Mouse (Mus musculus) heart, embryonic 11.5 days (tissue): Measurements from ENCODE around the gene Tcea3. TPM values are rescaled to one million over a fixed set of nuclear protein-coding genes. Genes with fewer than 3 reads are reported as not detected.
A peak's percentile ranks its signal among the peaks of the same experiment; 100 is the strongest.

Source experiments
- ATAC-seq: fragments of 200-750 bp; cut with Nextera tagmentation; replicated peaks from 2 replicates; pipeline ENCODE4 v1.8.0; 2017; ENCODE audit warnings: moderate library complexity; ENCODE audit not compliant: insufficient number of reproducible peaks, low FRiP score, low TSS enrichment
- H3K27ac ChIP-seq: fragments of 300-500 bp; sonication (generic); 2 replicates; pipeline ENCODE4 v1.5.1; 2014; ENCODE audit warnings: mild to moderate bottlenecking, low read depth, low read length
- H3K27me3 ChIP-seq: fragments of 300-500 bp; sonication (generic); 2 replicates; pipeline ENCODE4 v1.6.1; 2014; ENCODE audit warnings: mild to moderate bottlenecking, low read length, mixed read lengths; ENCODE audit not compliant: control insufficient read depth, insufficient read depth
- H3K36me3 ChIP-seq: fragments of 300-500 bp; sonication (generic); 2 replicates; pipeline ENCODE4 v1.6.1; 2014; ENCODE audit warnings: mild to moderate bottlenecking, low read length, moderate library complexity, mixed read lengths; ENCODE audit not compliant: control insufficient read depth, insufficient read depth
- H3K4me1 ChIP-seq: fragments of 300-500 bp; sonication (generic); 2 replicates; pipeline ENCODE4 v1.6.1; 2014; ENCODE audit warnings: low read length; ENCODE audit not compliant: control insufficient read depth, insufficient read depth
- H3K4me2 ChIP-seq: fragments of 300-500 bp; sonication (generic); 2 replicates; pipeline ENCODE4 v1.6.1; 2014; ENCODE audit warnings: mild to moderate bottlenecking, moderate library complexity
- H3K4me3 ChIP-seq: fragments of 300-500 bp; sonication (generic); 2 replicates; pipeline ENCODE4 v1.5.1; 2014; ENCODE audit warnings: low read depth, low read length
- H3K9ac ChIP-seq: fragments of 300-500 bp; sonication (generic); 2 replicates; pipeline ENCODE4 v1.6.1; 2014; ENCODE audit warnings: mild to moderate bottlenecking, low read depth, low read length, moderate library complexity
- H3K9me3 ChIP-seq: fragments of 300-500 bp; sonication (generic); replicated peaks from 2 replicates; pipeline ENCODE4 v1.6.1; 2016; ENCODE audit warnings: low read length; ENCODE audit not compliant: control insufficient read depth
- WGBS: fragments of 180-500 bp; shearing (Covaris S2); extraction: QIAGEN DNeasy Blood & Tissue Kit; methylation state at CpG from one replicate; pipeline ENCODE4 v1.1.7; 2014; ENCODE audit not compliant: insufficient replicate concordance; 5-methylcytosine and 5-hydroxymethylcytosine counted together
- polyA plus RNA-seq: library from polyadenylated mRNA; unstranded; fragments of >200 nt; fragmentation: Nextera tagmentation; extraction: Ambion mirVana; gene quantifications from 2 replicates; pipeline ENCODE4 v1.2.1, GENCODE M21; 2014

Tcea3 gene
- polyA plus RNA-seq, 1 experiment from 2014 or later, result 56.4 TPM

- H3K27me3 ChIP-seq, result peaks cover 30% of the 10 kb centered on the region
- no peak overlapping the region for H3K4me3 ChIP-seq
- no peak overlapping the region; the same call in 1 of the 2 replicates for H3K27ac ChIP-seq
Observed at GRCm38 (mm10) chr4:136249780-136250179, 2.3 kb downstream of the Tcea3 start.

GRCm38 (mm10) chr4:136255919-136256318 is 8.4 kb downstream of the Tcea3 start:
- no peaks in the 10 kb centered on the region for H3K4me1 ChIP-seq
- no peaks in the 10 kb centered on the region for H3K9me3 ChIP-seq
- H3K9ac ChIP-seq, result no peak overlapping the region
- 34% methylated on average over 6 of the region's 6 CpGs for WGBS
- no peaks in the 10 kb centered on the region for H3K27me3 ChIP-seq
- ATAC-seq, result no peak
- no peaks in the 10 kb centered on the region for H3K36me3 ChIP-seq
- H3K4me3 ChIP-seq, result no peak overlapping the region
- no peak overlapping the region for H3K4me2 ChIP-seq
- no peak overlapping the region for H3K27ac ChIP-seq

More at GRCm38 (mm10) chr4:136249780-136250179, 2.3 kb downstream of the Tcea3 start:
- Histone ChIP-seq H3K4me2 (no peak overlapping the region), H3K36me3 (no peaks in the 10 kb centered on the region), H3K9me3 (no peaks in the 10 kb centered on the region), H3K9ac (0 out of 2 replicates have a peak overlapping the region, but pooled peaks have one; percentile 11), H3K4me1 (peaks cover 13% of the 10 kb centered on the region; the same call in 1 of the 2 replicates)
- ATAC-seq, result no peak
- 34% methylated on average over 9 of the region's 9 CpGs for WGBS

DNA sequence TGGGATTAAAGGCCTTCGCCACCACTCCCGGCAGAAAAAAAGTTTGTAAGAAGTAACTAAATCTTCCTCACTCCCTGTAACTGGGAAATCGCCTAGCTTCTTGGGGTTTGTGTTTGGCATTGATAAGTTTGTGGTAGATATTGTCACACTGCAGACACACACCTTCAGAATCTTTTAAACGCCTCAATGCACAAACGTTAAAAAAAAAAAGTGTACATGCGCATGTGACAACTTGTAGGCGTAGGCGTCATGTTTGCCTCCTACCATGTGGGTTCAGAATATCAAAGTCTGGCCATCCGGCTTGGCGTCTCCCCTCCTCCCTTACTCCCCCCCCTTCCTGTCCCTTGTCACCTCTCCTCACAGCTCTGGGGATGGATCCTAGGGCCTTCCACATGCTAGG is 9.2 kb downstream of the Tcea3 start:
- ATAC-seq, result no peak
- no peak overlapping the region for H3K4me2 ChIP-seq
- no peak overlapping the region for H3K4me3 ChIP-seq
- H3K9ac ChIP-seq, result no peak overlapping the region
- H3K36me3 ChIP-seq, result no peaks in the 10 kb centered on the region
- H3K9me3 ChIP-seq, result no peaks in the 10 kb centered on the region
- no peaks in the 10 kb centered on the region for H3K27me3 ChIP-seq
- H3K4me1 ChIP-seq, result peaks cover 5% of the 10 kb centered on the region; the same call in 1 of the 2 replicates
- WGBS, result 58% methylated on average over 10 of the region's 10 CpGs
- H3K27ac ChIP-seq, result no peak overlapping the region

- Histone ChIP-seq H3K9me3 (no peaks in the 10 kb centered on the region), H3K36me3 (no peaks in the 10 kb centered on the region), H3K4me2 (no peak overlapping the region), H3K27me3 (no peaks in the 10 kb centered on the region), H3K27ac (no peak overlapping the region), H3K4me3 (no peak overlapping the region), H3K4me1 (peaks cover 5% of the 10 kb centered on the region; the same call in 1 of the 2 replicates), H3K9ac (no peak overlapping the region)
- WGBS, result 62% methylated on average over 3 of the region's 3 CpGs
- ATAC-seq, result no peak
Observed at GRCm38 (mm10) chr4:136259916-136260315, 12.4 kb downstream of the Tcea3 start.

GRCm38 (mm10) chr4:136260491-136261180 is 13.1 kb downstream of the Tcea3 start:
- Histone ChIP-seq H3K9ac (0 out of 2 replicates have a peak overlapping the region, but pooled peaks have one; percentile 24), H3K27me3 (no peaks in the 10 kb centered on the region), H3K27ac (peak overlapping the region; percentile 72), H3K36me3 (no peaks in the 10 kb centered on the region), H3K9me3 (no peaks in the 10 kb centered on the region), H3K4me3 (no peak overlapping the region), H3K4me2 (no peak overlapping the region), H3K4me1 (peaks cover 5% of the 10 kb centered on the region; the same call in 1 of the 2 replicates)
- ATAC-seq, result no peak
- 41% methylated on average over 10 of the region's 10 CpGs for WGBS

GRCm38 (mm10) chr4:136261912-136262311 is 14.4 kb downstream of the Tcea3 start:
- no peaks in the 10 kb centered on the region for H3K36me3 ChIP-seq
- peaks cover 5% of the 10 kb centered on the region; the same call in 1 of the 2 replicates for H3K4me1 ChIP-seq
- no peak overlapping the region for H3K4me3 ChIP-seq
- WGBS, result 60% methylated on average over 10 of the region's 10 CpGs
- H3K27me3 ChIP-seq, result no peaks in the 10 kb centered on the region
- no peaks in the 10 kb centered on the region for H3K9me3 ChIP-seq
- no peak overlapping the region for H3K4me2 ChIP-seq
- no peak overlapping the region for H3K9ac ChIP-seq
- H3K27ac ChIP-seq, result no peak overlapping the region
- no peak for ATAC-seq

- 91% methylated on average over 4 of the region's 4 CpGs for WGBS
- Histone ChIP-seq H3K27me3 (no peaks in the 10 kb centered on the region), H3K4me2 (no peak overlapping the region), H3K36me3 (no peaks in the 10 kb centered on the region), H3K27ac (no peak overlapping the region), H3K4me3 (no peak overlapping the region), H3K9me3 (no peaks in the 10 kb centered on the region), H3K9ac (no peak overlapping the region), H3K4me1 (peaks cover 5% of the 10 kb centered on the region; the same call in 1 of the 2 replicates)
- no peak for ATAC-seq
Observed at GRCm38 (mm10) chr4:136263555-136263954, 16.0 kb downstream of the Tcea3 start.

DNA sequence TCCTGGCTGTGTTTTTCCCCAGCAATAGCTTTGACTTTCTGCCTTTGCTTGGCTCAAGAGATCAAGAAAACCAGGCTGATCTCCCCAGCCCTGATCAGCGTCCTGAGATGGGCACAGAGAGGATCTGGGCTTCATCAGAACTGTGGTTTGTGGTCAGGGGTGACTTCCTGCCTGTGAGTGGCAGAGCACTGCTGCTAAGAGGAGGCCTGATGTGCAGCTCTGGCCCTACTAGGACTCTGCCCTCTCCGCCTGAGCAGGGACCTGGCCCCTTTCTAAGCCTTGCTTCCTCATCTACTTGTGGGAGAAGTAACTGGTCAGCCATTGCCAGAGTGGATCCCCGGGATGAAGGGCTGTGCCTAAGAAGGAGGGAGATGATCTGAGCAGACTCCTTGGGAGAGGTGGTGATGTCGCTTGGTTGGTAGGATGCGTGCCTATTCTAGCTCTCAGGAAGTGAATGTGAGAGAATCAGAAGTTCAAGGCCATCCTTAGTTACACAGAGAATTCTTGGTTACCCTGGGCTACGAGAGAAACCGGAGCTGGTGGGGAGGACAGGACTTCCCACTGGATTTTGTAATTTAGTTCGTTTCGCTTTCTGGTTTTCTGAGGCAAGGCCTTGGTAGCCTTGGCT is 19.3 kb downstream of the Tcea3 start:
- no peaks in the 10 kb centered on the region for H3K9me3 ChIP-seq
- ATAC-seq, result no peak
- WGBS, result 76% methylated on average over 9 of the region's 9 CpGs

More for the DNA sequence above, 19.3 kb downstream of the Tcea3 start:
- Histone ChIP-seq H3K27ac (no peak overlapping the region), H3K9ac (no peak overlapping the region), H3K4me2 (no peak overlapping the region), H3K36me3 (no peaks in the 10 kb centered on the region), H3K27me3 (no peaks in the 10 kb centered on the region), H3K4me1 (no peaks in the 10 kb centered on the region), H3K4me3 (no peak overlapping the region)
